Mouse (Mus musculus): ENCODE measurements around the gene Kpna2. TPM values are rescaled to one million over a fixed set of nuclear protein-coding genes. Genes with fewer than 3 reads are reported as not detected.

The Kpna2 gene
- polyA plus RNA-seq, 1 experiment from 2014 or later, result 740 TPM

- H3K4me1 ChIP-seq (ENCODE audit: control insufficient read depth, insufficient read depth, low read length), result peaks cover 13% of the 10 kb centered on the region
- H3K27me3 ChIP-seq (ENCODE audit: control insufficient read depth, insufficient read depth, low read length), result peaks cover 2% of the 10 kb centered on the region; the same call in 1 of the 2 replicates
- H3K36me3 ChIP-seq (ENCODE audit: control insufficient read depth, insufficient read depth, low read length), result no peaks in the 10 kb centered on the region
- H3K9ac ChIP-seq (ENCODE audit: low read length), result no peak overlapping the region
- 20% methylated on average over 7 of the region's 7 CpGs for WGBS
- H3K27ac ChIP-seq (ENCODE audit: low read depth, low read length), result peak overlapping the region; percentile 35; the same call in 1 of the 2 replicates
- ATAC-seq (ENCODE audit: low FRiP score) (no peak), DNase-seq (ENCODE audit: low spot score, missing footprints) (no peak)
- no peaks in the 10 kb centered on the region for H3K9me3 ChIP-seq (ENCODE audit: control insufficient read depth, low read length)
- H3K4me2 ChIP-seq, result no peak overlapping the region
- H3K4me3 ChIP-seq (ENCODE audit: low read depth, low read length), result no peak overlapping the region
Measured at GRCm38 (mm10) chr11:107031635-107032034, 32.3 kb upstream of the Kpna2 start.

GRCm38 (mm10) chr11:107029536-107029935 is 30.2 kb upstream of the Kpna2 start:
- Histone ChIP-seq H3K4me1 (ENCODE audit: control insufficient read depth, insufficient read depth, low read length) (peaks cover 27% of the 10 kb centered on the region), H3K36me3 (ENCODE audit: control insufficient read depth, insufficient read depth, low read length) (no peaks in the 10 kb centered on the region)
- WGBS, result 52% methylated on average over 19 of the region's 19 CpGs

GRCm38 (mm10) chr11:107028754-107029153 is 29.4 kb upstream of the Kpna2 start:
- H3K27me3 ChIP-seq (ENCODE audit: control insufficient read depth, insufficient read depth, low read length), result peaks cover 2% of the 10 kb centered on the region; the same call in 1 of the 2 replicates
- no peak overlapping the region for H3K27ac ChIP-seq (ENCODE audit: low read depth, low read length)
- H3K4me1 ChIP-seq (ENCODE audit: control insufficient read depth, insufficient read depth, low read length), result peaks cover 27% of the 10 kb centered on the region
- H3K36me3 ChIP-seq (ENCODE audit: control insufficient read depth, insufficient read depth, low read length), result no peaks in the 10 kb centered on the region
- no peaks in the 10 kb centered on the region for H3K9me3 ChIP-seq (ENCODE audit: control insufficient read depth, low read length)
- no peak for DNase-seq (ENCODE audit: low spot score, missing footprints)
- WGBS, result 65% methylated on average over 6 of the region's 6 CpGs
- H3K4me3 ChIP-seq (ENCODE audit: low read depth, low read length), result peak overlapping the region; percentile 56; the same call in 1 of the 2 replicates
- no peak for ATAC-seq (ENCODE audit: low FRiP score)
- H3K9ac ChIP-seq (ENCODE audit: low read length), result peak overlapping the region; percentile 70; the same call in 1 of the 2 replicates
- peak overlapping the region; percentile 53 for H3K4me2 ChIP-seq

More at GRCm38 (mm10) chr11:107029536-107029935, 30.2 kb upstream of the Kpna2 start:
- no peak overlapping the region for H3K27ac ChIP-seq (ENCODE audit: low read depth, low read length)
- no peak overlapping the region for H3K9ac ChIP-seq (ENCODE audit: low read length)
- no peak overlapping the region for H3K4me2 ChIP-seq
- H3K27me3 ChIP-seq (ENCODE audit: control insufficient read depth, insufficient read depth, low read length), result peaks cover 2% of the 10 kb centered on the region; the same call in 1 of the 2 replicates
- no peak overlapping the region for H3K4me3 ChIP-seq (ENCODE audit: low read depth, low read length)
- H3K9me3 ChIP-seq (ENCODE audit: control insufficient read depth, low read length), result no peaks in the 10 kb centered on the region
- ATAC-seq (ENCODE audit: low FRiP score) (no peak), DNase-seq (ENCODE audit: low spot score, missing footprints) (no peak)

- ATAC-seq (ENCODE audit: low FRiP score) (peak; percentile 66), DNase-seq (ENCODE audit: low spot score, missing footprints) (no peak)
- 5% methylated on average over 29 of the region's 29 CpGs for WGBS
- H3K27ac ChIP-seq (ENCODE audit: low read depth, low read length), result peak overlapping the region; percentile 31; the same call in 1 of the 2 replicates
- H3K27me3 ChIP-seq (ENCODE audit: control insufficient read depth, insufficient read depth, low read length), result peaks cover 2% of the 10 kb centered on the region; the same call in 1 of the 2 replicates
- H3K36me3 ChIP-seq (ENCODE audit: control insufficient read depth, insufficient read depth, low read length), result no peaks in the 10 kb centered on the region
- peak overlapping the region; percentile 70 for H3K9ac ChIP-seq (ENCODE audit: low read length)
- H3K4me3 ChIP-seq (ENCODE audit: low read depth, low read length), result peak overlapping the region; percentile 56
- H3K4me1 ChIP-seq (ENCODE audit: control insufficient read depth, insufficient read depth, low read length), result peaks cover 27% of the 10 kb centered on the region
- no peaks in the 10 kb centered on the region for H3K9me3 ChIP-seq (ENCODE audit: control insufficient read depth, low read length)
- peak overlapping the region; percentile 53 for H3K4me2 ChIP-seq
Measured at GRCm38 (mm10) chr11:107028275-107028618, 28.9 kb upstream of the Kpna2 start.

GRCm38 (mm10) chr11:107027431-107028274 is 28.3 kb upstream of the Kpna2 start:
- WGBS, result 1% methylated on average over 93 of the region's 107 CpGs
- Histone ChIP-seq H3K4me3 (ENCODE audit: low read depth, low read length) (peak overlapping the region; percentile 56), H3K9ac (ENCODE audit: low read length) (peak overlapping the region; percentile 70), H3K27me3 (ENCODE audit: control insufficient read depth, insufficient read depth, low read length) (peaks cover 2% of the 10 kb centered on the region; the same call in 1 of the 2 replicates), H3K9me3 (ENCODE audit: control insufficient read depth, low read length) (no peaks in the 10 kb centered on the region), H3K4me2 (peak overlapping the region; percentile 53), H3K27ac (ENCODE audit: low read depth, low read length) (peak overlapping the region; percentile 41; the same call in 1 of the 2 replicates), H3K36me3 (ENCODE audit: control insufficient read depth, insufficient read depth, low read length) (no peaks in the 10 kb centered on the region), H3K4me1 (ENCODE audit: control insufficient read depth, insufficient read depth, low read length) (peaks cover 25% of the 10 kb centered on the region)
- DNase-seq (ENCODE audit: low spot score, missing footprints) (peak; percentile 99), ATAC-seq (ENCODE audit: low FRiP score) (peak; percentile 91)

- ATAC-seq (ENCODE audit: low FRiP score), result no peak
- Histone ChIP-seq H3K27ac (ENCODE audit: low read depth, low read length) (no peak overlapping the region), H3K27me3 (ENCODE audit: control insufficient read depth, insufficient read depth, low read length) (peaks cover 2% of the 10 kb centered on the region; the same call in 1 of the 2 replicates), H3K4me3 (ENCODE audit: low read depth, low read length) (peak overlapping the region; percentile 56), H3K4me1 (ENCODE audit: control insufficient read depth, insufficient read depth, low read length) (peaks cover 17% of the 10 kb centered on the region), H3K9me3 (ENCODE audit: control insufficient read depth, low read length) (no peaks in the 10 kb centered on the region), H3K4me2 (peak overlapping the region; percentile 94), H3K36me3 (ENCODE audit: control insufficient read depth, insufficient read depth, low read length) (no peaks in the 10 kb centered on the region), H3K9ac (ENCODE audit: low read length) (0 out of 2 replicates have a peak overlapping the region, but pooled peaks have one; percentile 5)
- 13% methylated on average over 12 of the region's 12 CpGs for WGBS
- no peak for DNase-seq (ENCODE audit: low spot score, missing footprints)
Measured at GRCm38 (mm10) chr11:107026554-107027430, 27.5 kb upstream of the Kpna2 start.

GRCm38 (mm10) chr11:107025411-107026321 is 26.3 kb upstream of the Kpna2 start, which contains the start of gene 1810010H24Rik:
Gene 1810010H24Rik (plus strand): TSS chr11:107025681.
- peaks cover 2% of the 10 kb centered on the region; the same call in 1 of the 2 replicates for H3K27me3 ChIP-seq (ENCODE audit: control insufficient read depth, insufficient read depth, low read length)
- H3K9ac ChIP-seq (ENCODE audit: low read length), result peak within 1 kb of the TSS; percentile 68
- DNase-seq (ENCODE audit: low spot score, missing footprints) (peak; percentile 95), ATAC-seq (ENCODE audit: low FRiP score) (peak; percentile 26; the same call in 1 of the 2 replicates)
- no peaks in the 10 kb centered on the region for H3K36me3 ChIP-seq (ENCODE audit: control insufficient read depth, insufficient read depth, low read length)
- peaks cover 15% of the 10 kb centered on the region for H3K4me1 ChIP-seq (ENCODE audit: control insufficient read depth, insufficient read depth, low read length)
- no peaks in the 10 kb centered on the region for H3K9me3 ChIP-seq (ENCODE audit: control insufficient read depth, low read length)
- no peak within 1 kb of the TSS; the same call in 1 of the 2 replicates for H3K27ac ChIP-seq (ENCODE audit: low read depth, low read length)
- H3K4me3 ChIP-seq (ENCODE audit: low read depth, low read length), result peak within 1 kb of the TSS; percentile 46
- WGBS, result under 1% methylated on average over 45 of the region's 45 CpGs
- peak within 1 kb of the TSS; percentile 94 for H3K4me2 ChIP-seq

- 70% methylated on average over 4 of the region's 4 CpGs for WGBS
- Histone ChIP-seq H3K9me3 (ENCODE audit: control insufficient read depth, low read length) (no peaks in the 10 kb centered on the region), H3K27me3 (ENCODE audit: control insufficient read depth, insufficient read depth, low read length) (peaks cover 2% of the 10 kb centered on the region; the same call in 1 of the 2 replicates), H3K9ac (ENCODE audit: low read length) (no peak overlapping the region; the same call in 1 of the 2 replicates), H3K27ac (ENCODE audit: low read depth, low read length) (no peak overlapping the region), H3K4me3 (ENCODE audit: low read depth, low read length) (no peak overlapping the region), H3K36me3 (ENCODE audit: control insufficient read depth, insufficient read depth, low read length) (no peaks in the 10 kb centered on the region), H3K4me2 (no peak overlapping the region), H3K4me1 (ENCODE audit: control insufficient read depth, insufficient read depth, low read length) (peaks cover 15% of the 10 kb centered on the region)
- DNase-seq (ENCODE audit: low spot score, missing footprints), result no peak
- ATAC-seq (ENCODE audit: low FRiP score), result no peak
Measured at GRCm38 (mm10) chr11:107024406-107024805, 25.1 kb upstream of the Kpna2 start.
